Mouse (Mus musculus): ENCODE results near the gene Polr3k.

Polr3k gene

GRCm38 (mm10) chr2:181863791-181864535 is at the start of gene Polr3k:
TSS of gene Polr3k (plus strand) at chr2:181864337.
- DNase-seq (ENCODE audit: low spot score in 2 of 2): peak; percentile 91 to 93

- no peak for DNase-seq (ENCODE audit: low spot score in 2 of 2)
These were observed 35.0 kb upstream of the Polr3k start for GRCm38 (mm10) chr2:181829032-181829650.

GRCm38 (mm10) chr2:181832745-181833144 is 31.4 kb upstream of the Polr3k start:
- no peak for DNase-seq (ENCODE audit: low spot score in 2 of 2)

- DNase-seq (ENCODE audit: low spot score in 2 of 2): peak; percentile 89 to 96
These were observed 26.5 kb upstream of the Polr3k start, which contains the start of gene Pcmtd2 for GRCm38 (mm10) chr2:181837372-181838292. TSS of gene Pcmtd2 (plus strand) at chr2:181837854.

GRCm38 (mm10) chr2:181838293-181838680 is 25.9 kb upstream of the Polr3k start:
- DNase-seq (ENCODE audit: low spot score in 2 of 2): no peak

GRCm38 (mm10) chr2:181845709-181846394 is 18.3 kb upstream of the Polr3k start:
- DNase-seq (ENCODE audit: low spot score in 2 of 2): no peak

- DNase-seq (ENCODE audit: low spot score in 2 of 2): no peak
These were observed 361 bp downstream of the Polr3k start for GRCm38 (mm10) chr2:181864536-181864860.

GRCm38 (mm10) chr2:181866931-181867330 is 2.8 kb downstream of the Polr3k start:
- DNase-seq (ENCODE audit: low spot score in 2 of 2): peak; percentile 68 to 82

- no peak for DNase-seq (ENCODE audit: low spot score in 2 of 2)
These were observed 6.9 kb downstream of the Polr3k start for GRCm38 (mm10) chr2:181871039-181871438.

- no peak for DNase-seq (ENCODE audit: low spot score in 2 of 2)
These were observed 14.8 kb downstream of the Polr3k start for GRCm38 (mm10) chr2:181878903-181879302.

- DNase-seq (ENCODE audit: low spot score in 2 of 2): no peak
These were observed 19.0 kb downstream of the Polr3k start for GRCm38 (mm10) chr2:181883022-181883749.

- DNase-seq (ENCODE audit: low spot score in 2 of 2): no peak
These were observed 53.7 kb downstream of the Polr3k start for GRCm38 (mm10) chr2:181917861-181918260.

- DNase-seq (ENCODE audit: low spot score in 2 of 2): peak; percentile 35 to 87
These were observed 54.4 kb downstream of the Polr3k start for GRCm38 (mm10) chr2:181918501-181918900.

Data from spleen, postnatal 4 days (tissue).